Mouse (Mus musculus): Measurements from ENCODE around the gene Fam126b. TPM values are rescaled to one million over a fixed set of nuclear protein-coding genes. Genes with fewer than 3 reads are reported as not detected.

The Fam126b gene
- polyA plus RNA-seq, 2 experiments: 3.1 to 8.9 TPM

- no peak for TF ChIP-seq POLR2A (IDR thresholded peaks at IDR 0.05; ENCODE audit: borderline replicate concordance, extremely low read depth, insufficient read depth, insufficient read length)
- Histone ChIP-seq H3K9me3 (ENCODE audit: control insufficient read depth, low read length) (no peaks in the 10 kb centered on the region), H3K9ac (ENCODE audit: low read depth, low read length, severe bottlenecking) (no peak overlapping the region), H3K4me2 (replicated peaks; ENCODE audit: low read depth, low read length, severe bottlenecking) (no peak overlapping the region), H3K4me1 (ENCODE audit: control insufficient read depth, insufficient read depth, low read length) (peaks cover 5% of the 10 kb centered on the region), H3K27me3 (ENCODE audit: control insufficient read depth, insufficient read depth, low read length) (no peaks in the 10 kb centered on the region), H3K4me3 (replicated peaks; ENCODE audit: low read length) (no peak overlapping the region), H3K36me3 (ENCODE audit: control insufficient read depth, insufficient read depth, low read length) (peaks cover 48% of the 10 kb centered on the region), H3K27ac (replicated peaks; ENCODE audit: low read depth, low read length) (no peak overlapping the region)
- 95% methylated on average over 1 of the region's 1 CpGs for WGBS
- no peak for DNase-seq (ENCODE audit: low spot score)
- ATAC-seq (ENCODE audit: low FRiP score, low read depth): no peak
Observed at GRCm38 (mm10) chr1:58498758-58499157, 87.4 kb downstream of the Fam126b start.

DNA sequence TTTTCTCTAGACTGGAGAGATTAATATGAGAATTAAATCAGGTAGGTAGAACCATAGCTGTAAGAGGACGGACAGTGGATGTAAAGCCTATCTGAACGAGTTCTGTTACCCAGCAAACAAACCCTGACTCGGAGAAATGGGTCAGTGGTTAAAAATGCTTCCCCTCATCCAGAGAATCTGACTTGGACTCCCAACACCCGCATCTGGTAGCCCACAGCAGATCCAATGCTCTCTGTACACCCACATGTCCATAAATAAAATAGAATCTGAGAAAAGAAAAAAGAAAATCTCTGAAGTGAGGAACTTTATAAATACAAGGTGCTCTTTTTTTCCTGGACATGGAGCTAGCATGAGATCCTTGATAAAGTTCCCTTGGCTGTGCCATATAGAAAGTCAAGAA, 88.4 kb downstream of the Fam126b start:
- DNase-seq (ENCODE audit: low spot score) (no peak), ATAC-seq (ENCODE audit: low FRiP score, low read depth) (no peak)
- peaks cover 55% of the 10 kb centered on the region for H3K36me3 ChIP-seq (ENCODE audit: control insufficient read depth, insufficient read depth, low read length)
- no peak for TF ChIP-seq POLR2A (IDR thresholded peaks at IDR 0.05; ENCODE audit: borderline replicate concordance, extremely low read depth, insufficient read depth, insufficient read length)
- H3K9ac ChIP-seq (ENCODE audit: low read depth, low read length, severe bottlenecking): no peak overlapping the region
- H3K9me3 ChIP-seq (ENCODE audit: control insufficient read depth, low read length): no peaks in the 10 kb centered on the region
- 92% methylated on average over 4 of the region's 4 CpGs for WGBS
- no peak overlapping the region for H3K4me3 ChIP-seq (replicated peaks; ENCODE audit: low read length)
- no peaks in the 10 kb centered on the region for H3K4me1 ChIP-seq (ENCODE audit: control insufficient read depth, insufficient read depth, low read length)
- no peak overlapping the region for H3K27ac ChIP-seq (replicated peaks; ENCODE audit: low read depth, low read length)
- H3K27me3 ChIP-seq (ENCODE audit: control insufficient read depth, insufficient read depth, low read length): no peaks in the 10 kb centered on the region
- no peak overlapping the region for H3K4me2 ChIP-seq (replicated peaks; ENCODE audit: low read depth, low read length, severe bottlenecking)

DNA sequence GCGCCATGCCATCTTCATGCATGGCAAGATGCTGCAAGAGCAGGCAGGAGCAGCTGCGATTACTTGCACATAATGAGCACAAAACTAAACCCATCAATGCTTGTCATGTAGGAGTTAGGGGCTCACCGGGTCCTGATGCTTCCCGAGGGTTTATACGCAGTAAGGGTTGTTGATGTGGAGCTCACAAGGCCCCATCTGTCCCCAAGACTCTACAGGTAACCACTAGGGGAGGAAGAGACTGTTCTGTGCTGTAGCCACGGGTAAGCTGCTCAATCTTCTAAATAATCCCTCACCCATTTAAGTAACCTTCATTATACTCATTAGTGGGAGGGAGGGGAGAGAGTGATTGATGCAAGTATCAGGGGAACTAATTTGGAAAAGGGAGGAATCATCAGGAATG, 90.5 kb downstream of the Fam126b start:
- Histone ChIP-seq H3K27me3 (ENCODE audit: control insufficient read depth, insufficient read depth, low read length) (no peaks in the 10 kb centered on the region), H3K27ac (replicated peaks; ENCODE audit: low read depth, low read length) (no peak overlapping the region), H3K4me1 (ENCODE audit: control insufficient read depth, insufficient read depth, low read length) (no peaks in the 10 kb centered on the region), H3K4me3 (replicated peaks; ENCODE audit: low read length) (no peak overlapping the region), H3K9me3 (ENCODE audit: control insufficient read depth, low read length) (no peaks in the 10 kb centered on the region), H3K9ac (ENCODE audit: low read depth, low read length, severe bottlenecking) (no peak overlapping the region), H3K36me3 (ENCODE audit: control insufficient read depth, insufficient read depth, low read length) (peaks cover 72% of the 10 kb centered on the region), H3K4me2 (replicated peaks; ENCODE audit: low read depth, low read length, severe bottlenecking) (no peak overlapping the region)
- ATAC-seq (ENCODE audit: low FRiP score, low read depth) (no peak), DNase-seq (ENCODE audit: low spot score) (no peak)
- WGBS: 87% methylated on average over 6 of the region's 6 CpGs
- no peak for TF ChIP-seq POLR2A (IDR thresholded peaks at IDR 0.05; ENCODE audit: borderline replicate concordance, extremely low read depth, insufficient read depth, insufficient read length)

DNA sequence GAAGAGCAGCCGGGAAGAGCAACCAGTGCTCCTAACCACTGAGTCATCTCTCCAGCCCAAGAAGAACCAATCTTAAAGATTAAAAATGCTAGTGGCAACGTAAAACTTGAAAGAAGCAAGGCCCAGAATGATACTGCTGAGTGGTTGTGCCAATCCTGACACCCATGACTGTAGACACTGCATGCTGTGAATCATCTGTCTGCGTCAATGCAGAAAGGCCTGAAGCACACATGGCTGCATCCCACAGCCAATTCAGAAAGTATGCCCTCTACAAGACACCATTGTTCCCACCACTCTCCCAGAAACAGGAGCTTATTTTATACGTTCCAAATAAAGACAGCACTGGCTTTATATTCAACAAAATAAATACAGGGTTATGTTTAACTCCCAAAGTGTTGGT, 103.5 kb downstream of the Fam126b start:
- Histone ChIP-seq H3K36me3 (ENCODE audit: control insufficient read depth, insufficient read depth, low read length) (peaks cover 57% of the 10 kb centered on the region), H3K9me3 (ENCODE audit: control insufficient read depth, low read length) (no peaks in the 10 kb centered on the region), H3K27me3 (ENCODE audit: control insufficient read depth, insufficient read depth, low read length) (no peaks in the 10 kb centered on the region), H3K9ac (ENCODE audit: low read depth, low read length, severe bottlenecking) (no peak overlapping the region), H3K4me2 (replicated peaks; ENCODE audit: low read depth, low read length, severe bottlenecking) (no peak overlapping the region), H3K4me1 (ENCODE audit: control insufficient read depth, insufficient read depth, low read length) (no peaks in the 10 kb centered on the region), H3K27ac (replicated peaks; ENCODE audit: low read depth, low read length) (no peak overlapping the region), H3K4me3 (replicated peaks; ENCODE audit: low read length) (no peak overlapping the region)
- ATAC-seq (ENCODE audit: low FRiP score, low read depth) (no peak), DNase-seq (ENCODE audit: low spot score) (no peak)
- 92% methylated on average over 4 of the region's 4 CpGs for WGBS
- no peak for TF ChIP-seq POLR2A (IDR thresholded peaks at IDR 0.05; ENCODE audit: borderline replicate concordance, extremely low read depth, insufficient read depth, insufficient read length)

DNA sequence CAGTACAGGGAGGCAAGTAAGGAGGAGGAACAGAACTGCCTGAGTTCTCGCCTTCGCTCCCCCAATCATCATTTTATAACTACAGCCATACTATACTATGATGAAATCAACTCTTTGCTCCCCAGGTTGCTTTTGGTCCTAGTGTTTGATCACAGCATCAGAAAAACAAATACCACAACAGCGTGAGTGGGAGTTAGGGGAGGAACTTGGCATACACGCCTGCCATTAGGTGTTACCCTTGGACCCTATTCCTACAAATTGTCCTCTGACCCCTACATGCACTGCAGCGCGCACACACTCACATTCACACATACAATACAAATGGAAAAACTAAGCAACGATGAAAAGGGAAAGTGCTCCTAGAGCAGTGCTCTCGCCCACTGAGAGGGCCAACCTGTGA, 110.5 kb downstream of the Fam126b start:
- WGBS: 93% methylated on average over 8 of the region's 8 CpGs
- H3K27me3 ChIP-seq (ENCODE audit: control insufficient read depth, insufficient read depth, low read length): no peaks in the 10 kb centered on the region
- no peak for TF ChIP-seq POLR2A (IDR thresholded peaks at IDR 0.05; ENCODE audit: borderline replicate concordance, extremely low read depth, insufficient read depth, insufficient read length)
- no peak overlapping the region for H3K4me2 ChIP-seq (replicated peaks; ENCODE audit: low read depth, low read length, severe bottlenecking)
- no peak overlapping the region for H3K4me3 ChIP-seq (replicated peaks; ENCODE audit: low read length)
- no peak for DNase-seq (ENCODE audit: low spot score)
- H3K9me3 ChIP-seq (ENCODE audit: control insufficient read depth, low read length): no peaks in the 10 kb centered on the region
- H3K4me1 ChIP-seq (ENCODE audit: control insufficient read depth, insufficient read depth, low read length): no peaks in the 10 kb centered on the region
- H3K27ac ChIP-seq (replicated peaks; ENCODE audit: low read depth, low read length): no peak overlapping the region
- H3K36me3 ChIP-seq (ENCODE audit: control insufficient read depth, insufficient read depth, low read length): peaks cover 81% of the 10 kb centered on the region
- ATAC-seq (ENCODE audit: low FRiP score, low read depth): no peak
- H3K9ac ChIP-seq (ENCODE audit: low read depth, low read length, severe bottlenecking): no peak overlapping the region

Other genes starting within 250 kb of the Fam126b start
- 105 and 112 TPM in 2 replicates for gene Bzw1, start 193.4 kb downstream of the Fam126b start, polyA plus RNA-seq (2012; rRNA removed)
- gene Bzw1, start 193.4 kb downstream of the Fam126b start, polyA plus RNA-seq (2014; fragmentation: Nextera tagmentation; extraction: Ambion mirVana): 350 and 367 TPM in 2 replicates
- gene Clk1, start 162.3 kb downstream of the Fam126b start, polyA plus RNA-seq (2012; rRNA removed): 295 and 381 TPM in 2 replicates
- 197 and 236 TPM in 2 replicates for gene Clk1, start 162.3 kb downstream of the Fam126b start, polyA plus RNA-seq (2014; fragmentation: Nextera tagmentation; extraction: Ambion mirVana)
- 40.5 and 45.0 TPM in 2 replicates for gene Nif3l1, start 141.2 kb downstream of the Fam126b start, polyA plus RNA-seq (2012; rRNA removed)
- 43.6 and 46.1 TPM in 2 replicates for gene Nif3l1, start 141.2 kb downstream of the Fam126b start, polyA plus RNA-seq (2014; fragmentation: Nextera tagmentation; extraction: Ambion mirVana)
- gene Ppil3, start 140.8 kb downstream of the Fam126b start, polyA plus RNA-seq (2012; rRNA removed): 33.1 and 40.9 TPM in 2 replicates
- gene Ppil3, start 140.8 kb downstream of the Fam126b start, polyA plus RNA-seq (2014; fragmentation: Nextera tagmentation; extraction: Ambion mirVana): 56.0 and 59.4 TPM in 2 replicates
- gene Orc2, start 81.2 kb downstream of the Fam126b start, polyA plus RNA-seq (2012; rRNA removed): 21.5 and 23.5 TPM in 2 replicates
- gene Orc2, start 81.2 kb downstream of the Fam126b start, polyA plus RNA-seq (2014; fragmentation: Nextera tagmentation; extraction: Ambion mirVana): 29.4 and 34.1 TPM in 2 replicates
- gene Ndufb3, start 61 bp upstream of the Fam126b start, polyA plus RNA-seq (2012; rRNA removed): 97.4 and 136 TPM in 2 replicates
- 149 and 164 TPM in 2 replicates for gene Ndufb3, start 61 bp upstream of the Fam126b start, polyA plus RNA-seq (2014; fragmentation: Nextera tagmentation; extraction: Ambion mirVana)
- gene Als2cr12, start 109.7 kb upstream of the Fam126b start, polyA plus RNA-seq (2012; rRNA removed): not detected in 2 replicates
- 0.12 TPM in 1 of 2 replicates, not detected in the other for gene Als2cr12, start 109.7 kb upstream of the Fam126b start, polyA plus RNA-seq (2014; fragmentation: Nextera tagmentation; extraction: Ambion mirVana)
- gene Cflar, start 125.2 kb upstream of the Fam126b start, polyA plus RNA-seq (2012; rRNA removed): 28.9 and 30.9 TPM in 2 replicates
- 34.1 and 37.2 TPM in 2 replicates for gene Cflar, start 125.2 kb upstream of the Fam126b start, polyA plus RNA-seq (2014; fragmentation: Nextera tagmentation; extraction: Ambion mirVana)
- 9.1 and 14.8 TPM in 2 replicates for gene Casp8, start 209.1 kb upstream of the Fam126b start, polyA plus RNA-seq (2012; rRNA removed)
- gene Casp8, start 209.1 kb upstream of the Fam126b start, polyA plus RNA-seq (2014; fragmentation: Nextera tagmentation; extraction: Ambion mirVana): 25.3 and 27.3 TPM in 2 replicates

All from limb, embryonic 14.5 days (tissue).